Mouse (Mus musculus): ENCODE measurements around the gene Pex19.
A peak's percentile ranks its signal among the peaks of the same experiment; 100 is the strongest.

Pex19 gene

DNA sequence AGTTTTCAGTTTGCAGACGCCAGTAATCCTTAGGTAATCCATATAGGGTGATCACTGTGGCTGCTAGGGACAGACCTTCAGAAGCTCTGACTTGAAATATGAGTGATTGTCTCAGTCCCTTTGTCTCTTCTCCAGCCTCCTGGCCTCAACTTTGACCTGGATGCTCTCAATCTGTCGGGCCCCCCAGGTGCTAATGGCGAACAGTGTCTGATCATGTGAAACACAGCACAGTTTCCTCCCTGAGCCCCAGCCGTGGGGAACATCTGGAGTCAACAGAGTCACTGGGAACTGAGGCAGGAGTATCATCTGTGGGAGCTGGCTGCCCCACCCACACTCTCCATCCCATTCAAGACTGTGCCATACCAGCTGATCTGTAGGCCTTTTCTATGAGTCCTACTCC, 7.5 kb downstream of the Pex19 start:
- no peak for DNase-seq

DNA sequence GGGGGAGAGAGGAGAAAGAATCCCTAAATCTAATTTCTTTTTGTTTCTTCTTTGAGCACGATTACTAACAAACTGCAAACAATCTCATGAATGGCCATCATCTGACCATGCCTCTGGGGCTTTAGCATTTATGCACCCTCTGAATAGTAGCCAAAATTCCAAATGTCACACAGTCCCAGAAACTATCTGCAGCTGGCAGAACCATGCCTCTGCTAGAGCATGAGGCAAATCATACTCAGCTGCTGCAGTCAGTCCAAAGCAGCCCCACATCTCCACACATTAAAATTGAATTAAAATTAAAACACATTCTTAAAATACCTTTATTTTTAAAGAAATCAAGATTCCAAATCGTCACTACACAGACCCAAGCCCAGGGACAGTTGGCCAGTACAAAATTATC, 13.6 kb downstream of the Pex19 start:
- no peak for DNase-seq

DNA sequence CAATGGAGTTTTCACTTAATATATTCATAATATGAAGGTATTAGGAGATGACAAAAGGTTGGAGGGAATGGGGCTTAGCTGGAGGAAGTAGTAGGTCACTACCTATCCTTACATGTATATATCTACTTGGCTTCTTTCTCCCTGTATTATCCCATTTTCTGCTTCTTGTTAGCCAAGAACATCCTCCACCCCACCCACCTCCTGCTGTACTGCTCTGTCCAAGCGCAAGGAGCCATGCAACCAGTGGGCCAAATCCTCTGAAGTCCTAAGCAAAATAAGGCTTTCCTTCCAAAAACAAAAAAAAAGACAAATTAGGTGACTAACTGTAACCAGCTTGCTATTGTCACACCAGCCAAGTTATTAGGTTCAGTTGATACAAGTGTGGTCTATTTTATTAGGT, 14.3 kb downstream of the Pex19 start:
- no peak for DNase-seq

DNA sequence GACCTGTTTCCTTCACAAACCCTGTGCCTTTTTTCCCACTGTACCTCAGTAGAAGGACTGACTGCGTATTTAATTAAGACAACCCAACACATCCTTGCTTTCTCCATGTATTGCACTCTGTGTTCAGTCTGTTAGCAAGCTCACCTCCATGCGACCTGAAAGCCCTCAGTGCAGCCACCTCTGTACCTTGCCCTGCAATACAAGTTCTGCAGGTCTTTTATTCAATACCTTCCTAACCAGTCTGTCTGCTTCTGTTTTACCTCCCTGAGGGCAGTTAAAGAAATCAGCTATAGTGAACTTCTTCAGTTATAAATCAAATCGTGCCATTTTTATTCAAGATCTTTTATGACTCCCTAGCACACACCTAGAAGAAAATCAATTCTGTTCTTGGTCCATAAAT, 15.0 kb downstream of the Pex19 start:
- DNase-seq, result no peak

DNA sequence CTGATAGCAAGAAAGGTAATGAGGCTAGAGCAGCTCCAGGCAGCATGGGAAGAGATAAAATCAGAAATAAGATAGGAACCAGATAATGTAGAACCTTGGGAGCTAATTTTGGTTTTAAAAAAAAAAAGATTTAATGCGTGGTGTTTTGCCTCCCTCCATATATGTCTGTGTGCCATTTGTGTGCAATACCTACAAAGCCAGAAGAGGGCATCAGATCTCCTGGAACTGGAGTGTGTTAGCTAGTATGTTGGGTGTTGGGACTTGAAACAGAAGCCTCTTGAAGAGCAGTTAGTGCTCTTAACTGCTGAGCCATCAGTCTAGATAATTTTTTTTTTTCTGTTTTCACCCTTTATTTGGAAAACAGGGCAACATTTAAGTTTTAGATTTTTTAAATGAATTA, 17.0 kb downstream of the Pex19 start:
- peak; percentile 27 to 62 for DNase-seq

DNA sequence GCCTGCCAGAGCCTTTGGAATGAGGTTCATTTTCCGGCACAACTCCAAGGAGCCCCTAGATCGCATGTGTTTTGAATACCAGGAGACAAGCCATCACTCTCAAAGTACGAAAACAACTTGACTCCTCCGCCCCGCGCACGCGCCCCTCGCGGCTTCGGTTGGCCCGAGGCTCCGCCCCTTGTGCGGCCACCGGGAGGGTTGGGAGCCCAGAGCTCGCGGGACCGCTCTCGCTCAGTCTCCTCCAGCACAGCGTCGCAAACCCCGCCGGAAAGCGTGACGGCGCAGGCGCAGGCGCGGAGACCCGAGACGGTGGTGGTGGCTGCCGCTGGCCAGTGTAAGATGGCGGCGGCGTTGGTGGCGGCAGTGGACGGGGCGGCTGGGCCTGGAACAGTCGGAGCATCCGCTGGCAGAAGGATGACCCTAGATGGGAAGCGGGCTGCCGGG, 21.3 kb downstream of the Pex19 start, which contains the start of gene Dcaf8:
Gene Dcaf8 (plus strand): TSS at position 250 of the 444 bp plus-strand sequence.
- peak; percentile 98 to 99 for DNase-seq

DNA sequence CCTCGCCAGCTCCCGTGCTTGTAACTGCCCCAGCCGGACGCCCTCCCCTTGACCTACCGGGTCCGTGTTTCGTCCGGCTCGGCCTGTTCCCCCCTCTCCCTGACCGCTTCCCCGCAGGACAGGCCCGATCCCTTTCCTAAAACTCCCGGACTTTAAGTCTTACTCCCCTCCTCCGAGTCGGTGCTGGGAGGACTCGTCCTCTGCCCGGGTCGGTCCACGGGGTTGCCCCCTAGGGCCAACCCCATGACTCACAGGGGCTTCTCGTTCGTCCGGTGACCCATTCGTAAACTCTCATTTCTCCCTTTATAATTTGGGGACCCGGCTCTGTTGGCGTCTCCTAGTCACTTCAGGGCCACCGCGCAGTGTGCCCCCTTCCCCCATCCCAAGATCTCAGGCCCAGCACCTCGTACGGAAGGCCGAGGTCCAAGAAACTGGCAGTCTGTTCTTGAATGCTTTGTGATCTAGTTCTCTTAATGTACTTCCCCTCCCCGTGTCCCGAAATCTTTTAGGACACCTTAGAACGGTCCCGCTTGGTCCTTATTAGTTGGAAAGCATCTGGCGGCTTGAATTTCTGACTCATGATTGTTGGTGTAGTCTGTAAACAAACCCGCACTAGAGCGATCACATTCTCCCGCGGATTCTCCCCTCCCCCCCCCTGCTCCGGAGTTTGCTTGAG, 21.9 kb downstream of the Pex19 start:
- peak; percentile 68 to 79 for DNase-seq

DNA sequence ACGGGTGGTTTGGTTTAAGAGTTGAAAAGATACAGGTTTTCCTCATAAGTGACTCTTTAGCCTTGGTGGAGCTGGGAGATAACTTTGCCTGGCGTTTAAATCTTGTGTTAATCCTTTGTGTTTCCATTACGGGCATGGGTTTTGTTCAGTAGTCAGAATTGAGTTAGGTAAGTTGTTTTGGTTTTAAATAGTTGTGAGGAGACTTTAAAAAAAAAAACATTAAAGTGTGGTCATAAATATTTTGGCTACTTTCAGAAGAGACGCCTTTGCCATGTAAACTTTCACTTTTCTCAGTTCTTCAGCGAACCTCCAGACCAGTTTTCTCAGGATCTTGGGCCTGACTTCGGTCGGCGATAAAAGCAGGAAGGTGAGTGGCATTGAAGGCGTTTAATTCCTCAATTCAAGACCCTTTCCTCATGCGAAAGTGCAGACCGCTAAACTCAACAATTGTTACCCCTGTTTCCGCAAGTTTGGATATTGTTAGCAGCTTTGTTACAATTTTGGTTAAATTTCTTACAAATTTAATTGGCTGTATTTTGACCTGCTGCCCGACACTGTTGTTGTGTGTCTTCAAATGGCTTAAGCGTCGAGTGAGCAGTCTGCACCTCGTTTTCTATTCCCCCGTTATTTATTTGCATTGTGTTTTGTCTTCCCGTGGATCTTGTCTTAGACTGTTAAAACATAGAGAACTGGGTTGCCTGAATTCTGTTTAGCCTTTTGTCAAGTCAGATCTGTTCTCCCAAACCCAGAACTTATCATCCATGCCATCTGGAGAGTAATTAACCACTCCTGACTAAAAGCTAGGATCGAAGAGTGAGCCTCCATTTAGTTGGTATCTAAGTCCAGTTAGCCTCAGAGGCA, 22.6 kb downstream of the Pex19 start:
- peak in 1 of 2 experiments; percentile 29 for DNase-seq

DNA sequence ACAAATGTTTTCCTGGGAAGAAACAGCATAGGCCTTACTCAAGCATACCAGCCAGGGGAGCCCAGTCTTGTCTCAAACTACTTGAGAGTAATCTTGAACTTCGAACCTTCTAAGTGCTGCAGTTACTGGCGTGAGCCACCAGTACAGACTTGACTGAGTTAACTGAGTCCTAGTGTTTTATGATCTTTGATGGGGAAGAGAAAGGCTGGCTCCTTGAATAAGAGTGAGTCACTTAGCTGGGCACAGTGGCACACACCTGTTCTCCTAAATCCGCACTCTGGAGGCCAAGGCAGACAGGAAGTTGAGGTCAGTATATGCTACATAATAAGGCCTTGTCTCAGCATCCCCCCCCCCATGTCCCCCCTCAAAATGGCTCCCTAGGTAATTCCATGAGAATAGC, 28.0 kb downstream of the Pex19 start:
- no peak for DNase-seq

DNA sequence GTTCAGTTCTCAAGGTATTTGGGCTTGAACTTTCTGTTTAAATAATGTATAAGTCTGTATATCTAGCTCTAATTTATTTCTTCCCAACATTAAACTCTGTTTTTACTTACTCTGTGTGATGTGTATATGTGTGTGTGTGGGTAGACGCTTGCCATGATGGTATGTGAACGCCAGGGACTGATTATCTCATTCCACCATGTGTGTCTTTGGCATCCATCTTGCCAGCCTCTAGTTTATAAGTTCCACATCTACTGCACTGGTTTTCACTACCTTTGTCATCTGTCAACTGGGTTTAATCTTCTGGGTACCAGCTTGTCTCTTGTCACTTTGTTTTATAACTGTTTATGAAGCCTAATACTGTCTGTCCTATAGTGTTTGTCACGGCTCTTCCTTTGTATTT, 29.0 kb downstream of the Pex19 start:
- DNase-seq, result no peak

DNA sequence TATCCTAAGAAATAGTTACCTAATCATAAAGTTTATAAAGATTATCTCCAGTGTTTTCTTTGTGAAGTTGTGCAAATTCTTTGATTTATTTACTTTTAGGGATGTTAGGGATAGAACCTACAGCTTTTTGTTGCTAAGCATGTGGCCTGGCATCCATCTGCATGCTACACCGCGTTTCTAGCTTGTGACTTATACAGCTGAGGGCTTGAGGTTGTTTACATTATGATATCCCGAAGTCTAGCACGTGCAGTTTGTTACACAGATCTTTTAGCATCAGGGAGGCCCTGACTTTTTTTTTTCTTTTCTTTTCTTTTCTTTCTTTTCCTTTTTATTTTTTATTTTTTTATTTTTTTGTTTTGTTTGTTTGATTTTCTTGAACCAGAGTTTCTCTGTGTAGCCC, 33.4 kb downstream of the Pex19 start:
- no peak for DNase-seq

DNA sequence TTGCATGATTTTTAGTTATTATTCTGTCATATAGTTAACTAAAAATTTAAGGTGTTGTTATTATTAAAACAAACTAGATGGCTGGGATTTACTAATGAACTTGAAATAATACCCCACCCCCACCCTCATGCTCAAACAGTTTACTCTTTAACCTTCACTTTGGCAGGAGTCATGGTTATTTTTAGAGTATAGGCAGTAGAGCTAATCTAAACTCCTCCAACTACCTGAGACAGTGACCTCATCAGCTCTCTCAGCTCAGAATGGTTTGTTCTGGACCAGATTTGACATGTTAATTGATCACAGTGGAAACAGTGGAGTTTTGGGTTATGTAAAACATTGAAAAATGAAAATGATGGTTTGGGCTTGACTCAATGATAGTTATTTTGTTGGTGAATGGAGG, 34.0 kb downstream of the Pex19 start:
- DNase-seq, result no peak

DNA sequence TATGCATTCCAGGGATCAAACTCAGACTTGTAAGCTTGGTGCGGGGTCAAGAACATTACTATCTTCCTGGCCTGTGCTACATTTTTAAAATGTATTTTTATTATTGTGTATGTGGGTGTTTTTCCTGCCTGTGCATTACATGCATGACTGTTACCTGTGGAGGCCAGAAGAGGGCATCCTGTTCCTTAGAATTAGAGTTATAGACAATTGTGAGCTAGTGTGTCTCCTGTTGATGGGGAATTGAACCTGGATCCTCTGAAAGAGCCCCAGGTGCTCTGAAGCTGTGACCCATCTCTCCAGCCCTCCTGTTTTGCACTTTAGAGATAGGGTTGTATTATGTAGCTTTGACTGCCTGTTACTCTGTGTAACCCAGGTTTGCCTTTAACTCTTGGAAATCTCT, 35.5 kb downstream of the Pex19 start:
- peak; percentile 22 to 41 for DNase-seq

DNA sequence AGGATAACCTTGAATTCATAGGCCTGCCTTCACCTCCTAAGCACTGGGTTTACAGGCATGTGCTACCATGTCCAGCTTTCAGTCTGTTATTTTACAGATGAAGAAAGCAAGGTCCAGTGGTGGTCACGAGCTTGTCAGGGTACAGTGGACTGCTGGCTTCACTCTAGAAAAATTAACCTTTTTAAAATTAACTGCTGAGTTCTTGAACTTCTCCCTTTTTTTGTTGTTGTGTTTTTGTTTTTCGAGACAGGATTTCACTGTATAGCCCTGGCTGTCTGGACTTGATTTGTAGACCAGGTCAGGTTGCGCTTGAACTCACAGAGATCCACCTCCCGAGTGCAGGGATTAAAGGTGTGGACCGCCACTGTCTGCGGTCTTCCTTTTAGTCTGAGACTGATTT, 36.4 kb downstream of the Pex19 start:
- peak; percentile 16 to 28 for DNase-seq

DNA sequence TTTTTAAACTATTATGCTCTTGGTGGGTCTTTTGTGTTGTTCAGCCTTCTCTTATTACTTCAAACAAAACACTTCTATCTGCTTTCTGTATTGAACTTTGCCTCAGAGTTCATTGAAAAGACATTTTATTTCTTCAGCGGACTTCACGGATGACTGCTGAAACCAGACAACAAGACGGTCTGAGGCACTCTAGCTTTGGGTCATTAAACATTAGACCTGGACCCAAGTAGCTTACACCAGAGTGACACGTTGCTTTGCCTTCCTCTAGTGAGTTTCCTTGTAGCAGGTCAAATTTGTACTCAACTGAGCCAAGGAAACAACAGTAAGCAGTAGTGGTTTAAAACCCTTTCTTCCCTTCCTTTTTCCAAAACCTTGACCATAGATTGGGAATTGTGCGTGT, 41.4 kb downstream of the Pex19 start:
- no peak for DNase-seq

DNA sequence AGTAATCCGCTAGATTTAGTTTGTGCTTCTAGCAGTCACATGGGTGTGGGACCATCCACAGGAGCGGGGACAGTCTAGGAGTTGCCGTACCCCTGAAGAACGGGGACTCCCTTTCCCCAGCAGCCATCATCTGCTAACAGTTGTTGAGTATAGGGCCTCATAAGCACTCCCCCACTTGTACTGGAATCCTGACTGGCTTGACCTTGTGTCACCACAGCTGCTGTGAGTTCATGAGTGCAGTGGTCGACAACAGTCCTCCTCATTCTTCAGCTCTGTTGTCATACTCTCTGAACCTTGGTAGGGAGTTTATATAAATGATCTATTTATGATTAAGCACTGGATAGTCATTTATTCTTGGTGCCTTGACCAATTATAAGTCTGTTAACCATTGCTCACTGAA, 43.3 kb downstream of the Pex19 start:
- no peak for DNase-seq

DNA sequence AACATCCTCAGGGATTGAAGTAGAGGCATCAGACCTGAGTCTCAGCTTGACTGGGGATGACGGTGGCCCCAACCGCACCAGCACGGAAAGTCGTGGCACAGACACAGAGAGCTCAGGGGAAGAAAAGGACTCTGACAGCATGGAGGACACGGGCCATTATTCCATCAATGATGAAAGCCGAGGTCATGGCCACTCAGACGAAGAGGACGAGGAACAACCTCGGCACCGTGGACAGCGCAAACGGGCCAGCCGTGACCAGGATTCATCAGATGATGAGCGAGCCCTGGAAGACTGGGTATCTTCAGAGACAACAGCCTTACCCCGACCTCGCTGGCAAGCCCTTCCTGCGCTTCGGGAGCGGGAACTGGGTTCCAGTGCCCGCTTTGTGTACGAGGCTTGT, 45.8 kb downstream of the Pex19 start:
- DNase-seq, result no peak

DNA sequence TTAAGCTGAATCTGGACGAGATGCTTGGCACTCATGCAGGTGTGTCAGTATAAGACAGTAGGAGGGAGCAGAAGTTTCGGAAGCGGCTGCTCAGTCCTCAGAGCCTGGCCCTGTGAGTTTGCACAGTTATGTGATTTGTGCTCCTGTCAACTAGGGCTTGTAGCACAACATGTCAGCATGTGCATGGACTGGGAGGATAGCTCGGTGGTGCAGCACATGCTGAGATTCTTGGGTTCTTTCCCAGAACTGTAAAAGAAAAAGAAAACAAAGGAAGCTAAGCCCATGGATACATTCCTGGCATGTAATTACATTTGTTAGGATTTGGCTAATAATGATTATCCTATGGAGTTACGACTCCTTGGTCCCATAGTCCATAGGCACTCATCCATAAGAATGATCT, 46.6 kb downstream of the Pex19 start:
- DNase-seq, result no peak

DNA sequence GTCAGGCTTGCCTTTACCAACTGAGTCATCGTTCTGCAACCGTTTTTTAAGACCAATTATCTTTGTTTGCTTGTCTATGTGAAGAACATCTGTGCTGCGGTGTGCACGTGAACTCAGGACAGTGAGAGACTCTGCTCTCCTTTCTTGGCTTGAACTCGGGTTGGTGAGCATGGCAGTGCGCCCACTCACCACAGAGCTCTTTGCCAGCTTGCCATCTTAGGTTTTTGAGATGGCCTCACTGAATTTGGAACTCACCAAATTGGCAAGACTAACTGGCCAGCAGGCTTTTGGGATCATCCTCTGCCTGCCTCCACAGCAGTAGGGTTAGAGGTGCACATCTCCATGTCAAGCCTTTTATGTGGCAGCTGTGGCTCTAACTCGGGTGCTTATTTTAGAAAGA, 51.2 kb downstream of the Pex19 start:
- DNase-seq, result no peak

DNA sequence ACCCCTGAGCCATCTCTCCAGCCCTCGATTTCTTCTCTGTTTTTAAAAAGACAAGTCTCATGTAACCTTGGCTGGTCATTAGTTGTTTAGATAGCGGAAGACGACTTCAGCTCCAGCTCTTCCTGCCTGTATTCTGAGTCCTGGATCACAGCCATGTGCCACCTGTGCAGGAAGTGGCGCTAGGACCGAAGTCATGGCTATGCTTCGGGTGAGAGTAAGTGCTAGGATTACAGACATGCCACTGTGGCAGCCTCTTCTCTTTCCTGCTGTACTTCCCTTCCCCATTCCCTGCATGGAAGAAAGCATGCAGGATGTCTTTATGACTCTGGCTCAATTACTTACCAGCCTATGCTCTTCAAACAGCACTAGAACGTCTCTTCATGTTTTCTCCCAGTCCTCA, 52.5 kb downstream of the Pex19 start:
- peak; percentile 22 to 37 for DNase-seq

DNA sequence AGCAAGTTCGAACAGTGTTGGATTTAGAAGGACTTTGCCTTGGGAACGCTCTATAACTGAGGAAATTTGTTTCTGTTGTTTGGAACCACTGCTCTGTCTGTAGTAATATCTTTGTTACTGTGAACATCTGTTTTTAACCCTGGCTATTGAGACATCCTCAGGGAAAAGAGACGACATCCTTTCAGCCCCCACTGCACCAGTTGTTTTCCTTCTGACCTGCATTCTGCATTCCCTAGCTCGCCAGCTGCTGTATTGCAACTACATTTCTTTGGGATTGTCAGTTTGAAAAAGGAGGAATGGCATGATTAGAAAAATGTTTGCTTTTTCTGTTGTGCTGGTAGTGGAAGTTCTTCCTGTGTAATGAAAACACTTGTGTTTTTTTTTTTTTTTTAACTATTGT, 54.3 kb downstream of the Pex19 start:
- no peak for DNase-seq

DNA sequence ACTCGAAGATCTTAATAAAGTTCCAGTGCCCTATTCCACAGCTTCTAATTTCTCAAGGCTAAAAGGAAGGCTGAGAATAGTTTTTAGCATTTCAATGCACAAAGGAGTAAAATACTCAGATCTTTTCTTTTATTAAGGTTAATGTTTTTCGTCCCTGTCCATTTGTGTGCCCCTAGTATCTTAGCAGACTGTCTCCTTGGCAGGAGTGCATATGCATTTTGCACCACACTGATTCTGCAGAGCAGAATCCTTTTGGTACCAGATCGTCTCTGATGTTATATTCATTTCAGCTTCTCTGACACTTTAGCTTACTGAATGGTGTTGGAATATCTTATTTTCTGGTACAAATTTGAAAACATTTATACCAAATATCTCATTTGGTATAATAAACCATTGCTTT, 55.2 kb downstream of the Pex19 start:
- DNase-seq, result no peak

DNA sequence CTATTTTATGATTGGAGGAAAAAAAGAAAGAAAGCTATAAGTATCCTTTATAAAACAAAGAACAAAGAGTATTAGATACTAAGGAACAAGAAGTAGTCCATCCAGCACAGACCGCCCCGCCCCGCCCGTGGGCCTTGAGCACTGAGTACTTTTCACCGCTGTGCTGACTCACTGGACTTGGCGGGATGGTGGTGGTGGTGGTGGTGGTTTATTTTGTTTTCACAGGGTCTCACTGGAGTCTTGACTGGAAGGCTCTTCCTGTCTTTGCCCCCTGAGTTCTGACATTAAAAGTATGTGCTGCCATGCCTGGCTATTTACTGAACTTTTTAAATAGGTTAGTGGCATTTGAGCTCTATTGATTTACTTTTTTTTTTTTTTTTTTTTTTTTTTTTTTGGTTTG, 56.5 kb downstream of the Pex19 start:
- no peak for DNase-seq

DNA sequence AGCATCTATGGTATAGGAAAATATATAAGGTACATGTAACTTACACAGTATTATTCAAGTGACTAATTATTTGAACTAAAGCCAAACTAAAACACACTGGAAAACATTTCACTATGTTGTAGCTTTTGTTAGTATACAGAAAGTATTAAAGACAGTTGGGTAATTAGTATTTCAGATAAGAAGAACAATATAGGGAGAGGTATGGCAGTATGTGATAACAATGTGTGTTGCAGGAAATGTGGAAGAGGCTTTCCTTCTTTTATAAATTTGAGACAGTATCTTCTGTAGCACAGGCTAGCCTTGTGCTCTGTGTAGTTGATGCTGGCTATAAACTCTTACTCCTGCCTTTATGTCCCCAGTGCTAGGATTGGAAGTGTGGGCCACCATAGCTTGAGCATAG, 57.4 kb downstream of the Pex19 start:
- DNase-seq, result no peak
